10 mouse cellular contexts compared by ENCODE assay signal in genomic region chr4:132474631-132475030, GRCm38 (mm10). TPM values are rescaled to one million over a fixed set of nuclear protein-coding genes. Genes with fewer than 3 reads are reported as not detected.
DNase-seq lines count a peak whose midpoint lies in the region; ATAC-seq lines count a peak whose summit lies in the region.
"Had no signal": no experiment of that assay in that cellular context is flagged by ENCODE, and none has a peak within 500 bp of the region (broad histone marks: within the 10 kb centered on the region; RNA-seq: fewer than 3 reads in every experiment).

No protein-coding gene starts in this region.

- H3K4me1 ChIP-seq in liver, embryonic 16.5 days (ENCODE audit: control insufficient read depth, low read depth, low read length), result peaks cover 7% of the 10 kb centered on the region
- H3K4me1 ChIP-seq: neural tube, embryonic 15.5 days had no signal

- no peak overlapping the region for H3K4me2 ChIP-seq in liver, embryonic 16.5 days (ENCODE audit: low read depth, low read length)
- H3K4me2 ChIP-seq: neural tube, embryonic 15.5 days had no signal

- H3K4me3 ChIP-seq in liver, embryonic 16.5 days (ENCODE audit: low read depth, low read length), result no peak overlapping the region
- H3K4me3 ChIP-seq: neural tube, embryonic 15.5 days had no signal

- peak; percentile 73 for ATAC-seq in liver, embryonic 16.5 days (ENCODE audit: low read depth)
- ATAC-seq in CD4-positive, CD25-positive, alpha-beta regulatory T cell, adult 4 months, result no peak

- no peaks in the 10 kb centered on the region for H3K9me3 ChIP-seq in liver, embryonic 16.5 days (replicated peaks; ENCODE audit: control insufficient read depth, low read length)
- H3K9me3 ChIP-seq: neural tube, embryonic 15.5 days had no signal

- peak overlapping the region; percentile 53 for H3K27ac ChIP-seq in liver, embryonic 16.5 days (ENCODE audit: low read length)
- H3K27ac ChIP-seq: neural tube, embryonic 15.5 days had no signal

- H3K36me3 ChIP-seq in liver, embryonic 16.5 days (ENCODE audit: control insufficient read depth, insufficient read depth), result no peaks in the 10 kb centered on the region
- H3K36me3 ChIP-seq: neural tube, embryonic 15.5 days had no signal

- 74% methylated on average over 4 of the region's 4 CpGs for WGBS in liver, embryonic 16.5 days (ENCODE audit: insufficient replicate concordance)

- DNase-seq in right cerebral cortex, adult 18-20 months, result peak; percentile 10
- no peak for DNase-seq in right cerebral cortex, adult 2 months (ENCODE audit: low spot score in 2 of 2)
- peak; percentile 67 for DNase-seq in gonadal fat pad, adult 2 months (ENCODE audit: low read depth)
- peak; percentile 46 to 80 for DNase-seq in urinary bladder, postnatal 36 days (ENCODE audit: low spot score in 2 of 2)
- DNase-seq in thymus, adult 18-20 months, result no peak
- no peak for DNase-seq in embryo, embryonic 10.5 days (ENCODE audit: low spot score)
- DNase-seq: cerebellum, adult 9-11 months had no signal

- H3K27me3 ChIP-seq in liver, embryonic 16.5 days (ENCODE audit: control insufficient read depth, insufficient read depth, low read depth, low read length), result no peaks in the 10 kb centered on the region
- H3K27me3 ChIP-seq: neural tube, embryonic 15.5 days had no signal

- no peak overlapping the region for H3K9ac ChIP-seq in liver, embryonic 16.5 days (ENCODE audit: low read depth, low read length)
- H3K9ac ChIP-seq: neural tube, embryonic 15.5 days had no signal

RNA-seq across cellular contexts. Expression of gene Med18, which starts 10.9 kb away (rescaled TPM):
- polyA plus RNA-seq in gonadal fat pad, adult 2 months (2012; rRNA removed), result 4.5 and 6.7 TPM in 2 replicates
- polyA plus RNA-seq in liver, embryonic 16.5 days (2015; fragmentation: Nextera tagmentation; extraction: Ambion mirVana), result 8.2 and 11.4 TPM in 2 replicates
- 10 to 100 TPM; 24.7 to 30.1 TPM for polyA plus RNA-seq in CD4-positive, CD25-positive, alpha-beta regulatory T cell, adult 4 months (2017; shearing (Covaris generic))

RNA-seq across cellular contexts. Expression of gene Sesn2, which starts 35.7 kb away (rescaled TPM):
- 25.6 and 26.3 TPM in 2 replicates for polyA plus RNA-seq in gonadal fat pad, adult 2 months (2012; rRNA removed)
- polyA plus RNA-seq in liver, embryonic 16.5 days (2015; fragmentation: Nextera tagmentation; extraction: Ambion mirVana), result 7.9 and 8.1 TPM in 2 replicates
- polyA plus RNA-seq in CD4-positive, CD25-positive, alpha-beta regulatory T cell, adult 4 months (2017; shearing (Covaris generic)), result 1 to 10 TPM; 1.6 to 2.4 TPM

RNA-seq across cellular contexts. Expression of gene Phactr4, which starts 52.3 kb away (rescaled TPM):
- polyA plus RNA-seq in gonadal fat pad, adult 2 months (2012; rRNA removed), result 6.2 and 12.9 TPM in 2 replicates
- polyA plus RNA-seq in liver, embryonic 16.5 days (2015; fragmentation: Nextera tagmentation; extraction: Ambion mirVana), result 7.6 and 9.9 TPM in 2 replicates
- 1 to 10 TPM; 5.6 to 6.0 TPM for polyA plus RNA-seq in CD4-positive, CD25-positive, alpha-beta regulatory T cell, adult 4 months (2017; shearing (Covaris generic))

RNA-seq across cellular contexts. Expression of gene Atpif1, which starts 58.8 kb away (rescaled TPM):
- 100 and 148 TPM in 2 replicates for polyA plus RNA-seq in gonadal fat pad, adult 2 months (2012; rRNA removed)
- 1,068 and 1,164 TPM in 2 replicates for polyA plus RNA-seq in liver, embryonic 16.5 days (2015; fragmentation: Nextera tagmentation; extraction: Ambion mirVana)
- 100 to 1,000 TPM; 163 to 184 TPM for polyA plus RNA-seq in CD4-positive, CD25-positive, alpha-beta regulatory T cell, adult 4 months (2017; shearing (Covaris generic))

Comparison
In these comparisons a context has a peak if more than half of its experiments do, and no peak if none do; other contexts are left out.
1. DNase-seq: peak in right cerebral cortex, adult 18-20 months (single experiment), gonadal fat pad, adult 2 months (single experiment) and urinary bladder, postnatal 36 days (2 of 2); none in right cerebral cortex, adult 2 months (0 of 2), thymus, adult 18-20 months (0 of 2) and embryo, embryonic 10.5 days (single experiment).